Mouse (Mus musculus) stomach, embryonic 15.5 days (tissue): ENCODE results near the gene Gm20388. TPM values are rescaled to one million over a fixed set of nuclear protein-coding genes. Genes with fewer than 3 reads are reported as not detected.
"Not testable (repeated sequence)": the region's sequence is repeated elsewhere in the genome, so short reads cannot be mapped to it uniquely, and the experiment has no call there.

ENCODE experiments used
- ATAC-seq: fragments of 200-750 bp; cut with Nextera tagmentation; 2 replicates; pipeline ENCODE4 v1.8.0; 2017; ENCODE audit warnings: low read depth, moderate number of reproducible peaks, moderate TSS enrichment; ENCODE audit not compliant: insufficient read depth, low FRiP score
- H3K27ac ChIP-seq: fragments of 300-500 bp; sonication (generic); 2 replicates; pipeline ENCODE4 v1.5.1; 2015; ENCODE audit warnings: mild to moderate bottlenecking, inconsistent platforms
- H3K27me3 ChIP-seq: fragments of 300-500 bp; sonication (generic); replicated peaks from 2 replicates; pipeline ENCODE4 v1.6.1; 2015; ENCODE audit warnings: inconsistent platforms
- H3K36me3 ChIP-seq: fragments of 300-500 bp; sonication (generic); 2 replicates; pipeline ENCODE4 v1.6.1; 2015; ENCODE audit warnings: inconsistent platforms
- H3K4me1 ChIP-seq: fragments of 300-500 bp; sonication (generic); 2 replicates; pipeline ENCODE4 v1.6.1; 2015; ENCODE audit warnings: inconsistent platforms
- H3K4me2 ChIP-seq: fragments of 300-500 bp; sonication (generic); 2 replicates; pipeline ENCODE4 v1.6.1; 2015; ENCODE audit warnings: mild to moderate bottlenecking, inconsistent platforms
- H3K4me3 ChIP-seq: fragments of 300-500 bp; sonication (generic); replicated peaks from 2 replicates; pipeline ENCODE4 v1.5.1; 2015; ENCODE audit warnings: inconsistent platforms
- H3K9ac ChIP-seq: fragments of 300-500 bp; sonication (generic); 2 replicates; pipeline ENCODE4 v1.6.1; 2015; ENCODE audit warnings: inconsistent platforms
- H3K9me3 ChIP-seq: fragments of 300-500 bp; sonication (generic); 2 replicates; pipeline ENCODE4 v1.6.1; 2016; ENCODE audit warnings: inconsistent platforms
- WGBS: fragments of 180-500 bp; shearing (Covaris S2); methylation state at CpG from one replicate; pipeline ENCODE4 v1.1.7; 2015; 5-methylcytosine and 5-hydroxymethylcytosine counted together
- polyA plus RNA-seq: library from polyadenylated mRNA; unstranded; fragments of >200 nt; fragmentation: Nextera tagmentation; extraction: Ambion mirVana; gene quantifications from 2 replicates; pipeline ENCODE4 v1.2.1, GENCODE M21; 2015

The Gm20388 gene
- polyA plus RNA-seq, 1 experiment from 2014 or later = not detected

GRCm38 (mm10) chr8:123990277-123991049 is 4079.8 kb downstream of the Gm20388 start:
- ATAC-seq = peak; percentile 15; the same call in 1 of the 2 replicates
- peaks cover 9% of the 10 kb centered on the region; the same call in 1 of the 2 replicates for H3K4me1 ChIP-seq
- 71% methylated on average over 13 of the region's 13 CpGs for WGBS
- no peak overlapping the region for H3K4me3 ChIP-seq
- H3K36me3 ChIP-seq = peaks cover 6% of the 10 kb centered on the region; the same call in 1 of the 2 replicates
- no peaks in the 10 kb centered on the region for H3K9me3 ChIP-seq
- peak overlapping the region; percentile 26; the same call in 1 of the 2 replicates for H3K27ac ChIP-seq
- H3K27me3 ChIP-seq = no peaks in the 10 kb centered on the region
- no peak overlapping the region for H3K4me2 ChIP-seq
- H3K9ac ChIP-seq = no peak overlapping the region

- peaks cover 9% of the 10 kb centered on the region; the same call in 1 of the 2 replicates for H3K4me1 ChIP-seq
- H3K4me2 ChIP-seq = no peak overlapping the region
- no peaks in the 10 kb centered on the region for H3K27me3 ChIP-seq
- no peak overlapping the region for H3K4me3 ChIP-seq
- 77% methylated on average over 8 of the region's 8 CpGs for WGBS
- peaks cover 15% of the 10 kb centered on the region for H3K36me3 ChIP-seq
- 0 out of 2 replicates have a peak overlapping the region, but pooled peaks have one; percentile 40 for H3K27ac ChIP-seq
- no peak for ATAC-seq
- H3K9ac ChIP-seq = no peak overlapping the region
- no peaks in the 10 kb centered on the region for H3K9me3 ChIP-seq
Observed at GRCm38 (mm10) chr8:123992587-123992986, 4081.9 kb downstream of the Gm20388 start.

- Histone ChIP-seq H3K36me3 (peaks cover 19% of the 10 kb centered on the region), H3K9me3 (no peaks in the 10 kb centered on the region), H3K9ac (no peak overlapping the region), H3K4me2 (no peak overlapping the region), H3K4me3 (no peak overlapping the region), H3K27me3 (no peaks in the 10 kb centered on the region), H3K27ac (peak overlapping the region; percentile 84), H3K4me1 (0 out of 2 replicates have a peak, but pooled peaks cover 9% of the 10 kb centered on the region)
- 69% methylated on average over 5 of the region's 5 CpGs for WGBS
- peak; percentile 25; the same call in 1 of the 2 replicates for ATAC-seq
Observed at GRCm38 (mm10) chr8:123993597-123993996, 4083.0 kb downstream of the Gm20388 start.

- H3K27ac ChIP-seq = peak overlapping the region; percentile 85
- peaks cover 20% of the 10 kb centered on the region for H3K36me3 ChIP-seq
- peak; percentile 79 for ATAC-seq
- no peak overlapping the region for H3K9ac ChIP-seq
- no peak overlapping the region for H3K4me2 ChIP-seq
- H3K9me3 ChIP-seq = no peaks in the 10 kb centered on the region
- 60% methylated on average over 3 of the region's 3 CpGs for WGBS
- H3K4me3 ChIP-seq = no peak overlapping the region
- H3K27me3 ChIP-seq = no peaks in the 10 kb centered on the region
- H3K4me1 ChIP-seq = 0 out of 2 replicates have a peak, but pooled peaks cover 9% of the 10 kb centered on the region
Observed at GRCm38 (mm10) chr8:123993997-123994396, 4083.4 kb downstream of the Gm20388 start.

GRCm38 (mm10) chr8:123999568-123999967 is 4088.9 kb downstream of the Gm20388 start:
- no peak for ATAC-seq
- no peak overlapping the region for H3K4me2 ChIP-seq
- H3K27me3 ChIP-seq = no peaks in the 10 kb centered on the region
- WGBS = 93% methylated on average over 2 of the region's 2 CpGs
- H3K27ac ChIP-seq = no peak overlapping the region
- no peaks in the 10 kb centered on the region for H3K9me3 ChIP-seq
- no peak overlapping the region for H3K9ac ChIP-seq
- no peaks in the 10 kb centered on the region for H3K4me1 ChIP-seq
- no peak overlapping the region for H3K4me3 ChIP-seq
- peaks cover 40% of the 10 kb centered on the region for H3K36me3 ChIP-seq

- Histone ChIP-seq H3K4me3 (no peak overlapping the region), H3K9me3 (no peaks in the 10 kb centered on the region), H3K36me3 (peaks cover 52% of the 10 kb centered on the region), H3K27me3 (no peaks in the 10 kb centered on the region), H3K4me2 (no peak overlapping the region), H3K27ac (no peak overlapping the region), H3K4me1 (no peaks in the 10 kb centered on the region), H3K9ac (no peak overlapping the region)
- 88% methylated on average over 10 of the region's 10 CpGs for WGBS
- ATAC-seq = no peak
Observed at GRCm38 (mm10) chr8:124002546-124003108, 4092.0 kb downstream of the Gm20388 start.

- H3K36me3 ChIP-seq = peaks cover 52% of the 10 kb centered on the region
- 75% methylated on average over 6 of the region's 6 CpGs for WGBS
- H3K4me2 ChIP-seq = no peak overlapping the region
- no peaks in the 10 kb centered on the region for H3K27me3 ChIP-seq
- no peak for ATAC-seq
- no peak overlapping the region for H3K27ac ChIP-seq
- no peak overlapping the region for H3K9ac ChIP-seq
- H3K9me3 ChIP-seq = no peaks in the 10 kb centered on the region
- H3K4me1 ChIP-seq = no peaks in the 10 kb centered on the region
- no peak overlapping the region for H3K4me3 ChIP-seq
Observed at GRCm38 (mm10) chr8:124007829-124008228, 4097.2 kb downstream of the Gm20388 start.

GRCm38 (mm10) chr8:124011580-124011979 is 4100.9 kb downstream of the Gm20388 start:
- H3K9ac ChIP-seq = no peak overlapping the region
- H3K36me3 ChIP-seq = peaks cover 24% of the 10 kb centered on the region
- no peaks in the 10 kb centered on the region for H3K9me3 ChIP-seq
- no peak overlapping the region for H3K4me3 ChIP-seq
- 68% methylated on average over 3 of the region's 3 CpGs for WGBS
- peaks cover 6% of the 10 kb centered on the region; the same call in 1 of the 2 replicates for H3K4me1 ChIP-seq
- H3K27ac ChIP-seq = no peak overlapping the region
- no peak overlapping the region for H3K4me2 ChIP-seq
- no peaks in the 10 kb centered on the region for H3K27me3 ChIP-seq
- ATAC-seq = no peak

- H3K9me3 ChIP-seq = no peaks in the 10 kb centered on the region
- H3K9ac ChIP-seq = no peak overlapping the region
- peaks cover 6% of the 10 kb centered on the region; the same call in 1 of the 2 replicates for H3K4me1 ChIP-seq
- ATAC-seq = no peak
- no peak overlapping the region for H3K4me2 ChIP-seq
- no peak overlapping the region for H3K4me3 ChIP-seq
- no peaks in the 10 kb centered on the region for H3K27me3 ChIP-seq
- H3K27ac ChIP-seq = no peak overlapping the region
- H3K36me3 ChIP-seq = peaks cover 19% of the 10 kb centered on the region
- 95% methylated on average over 3 of the region's 3 CpGs for WGBS
Observed at GRCm38 (mm10) chr8:124011989-124012586, 4101.4 kb downstream of the Gm20388 start.

- H3K27ac ChIP-seq, H3K4me2 ChIP-seq, H3K9me3 ChIP-seq, H3K36me3 ChIP-seq, H3K4me3 ChIP-seq, H3K9ac ChIP-seq, ATAC-seq, H3K27me3 ChIP-seq: not testable (repeated sequence)
- WGBS = 86% methylated on average over 7 of the region's 7 CpGs
- H3K4me1 ChIP-seq = peaks cover 11% of the 10 kb centered on the region
Observed at GRCm38 (mm10) chr8:124014299-124014698, 4103.7 kb downstream of the Gm20388 start.

- Histone ChIP-seq H3K27ac (no peak overlapping the region), H3K36me3 (0 out of 2 replicates have a peak, but pooled peaks cover 5% of the 10 kb centered on the region), H3K4me3 (no peak overlapping the region), H3K4me1 (peaks cover 15% of the 10 kb centered on the region), H3K9me3 (no peaks in the 10 kb centered on the region), H3K9ac (no peak overlapping the region), H3K27me3 (no peaks in the 10 kb centered on the region), H3K4me2 (no peak overlapping the region)
- 52% methylated on average over 3 of the region's 3 CpGs for WGBS
- ATAC-seq = no peak
Observed at GRCm38 (mm10) chr8:124014751-124015150, 4104.1 kb downstream of the Gm20388 start.

- 0 out of 2 replicates have a peak, but pooled peaks cover 5% of the 10 kb centered on the region for H3K36me3 ChIP-seq
- peak overlapping the region; percentile 53; the same call in 1 of the 2 replicates for H3K27ac ChIP-seq
- H3K27me3 ChIP-seq = no peaks in the 10 kb centered on the region
- peak; percentile 53 for ATAC-seq
- H3K4me1 ChIP-seq = peaks cover 22% of the 10 kb centered on the region
- H3K9me3 ChIP-seq = no peaks in the 10 kb centered on the region
- peak overlapping the region; percentile 66 for H3K4me2 ChIP-seq
- 24% methylated on average over 13 of the region's 13 CpGs for WGBS
- peak overlapping the region; percentile 73; the same call in 1 of the 2 replicates for H3K9ac ChIP-seq
- peak overlapping the region; percentile 90 for H3K4me3 ChIP-seq
Observed at GRCm38 (mm10) chr8:124019782-124020181, 4109.1 kb downstream of the Gm20388 start.
